Mouse (Mus musculus) thymus, postnatal 25 days (tissue): ENCODE results near the gene Thap7.
"Not testable (repeated sequence)": the region's sequence is repeated elsewhere in the genome, so short reads cannot be mapped to it uniquely, and the experiment has no call there.

Source experiments
- DNase-seq: peaks from one replicate; pipeline ENCODE4 v3.0.0; 2022

Thap7 gene

DNA sequence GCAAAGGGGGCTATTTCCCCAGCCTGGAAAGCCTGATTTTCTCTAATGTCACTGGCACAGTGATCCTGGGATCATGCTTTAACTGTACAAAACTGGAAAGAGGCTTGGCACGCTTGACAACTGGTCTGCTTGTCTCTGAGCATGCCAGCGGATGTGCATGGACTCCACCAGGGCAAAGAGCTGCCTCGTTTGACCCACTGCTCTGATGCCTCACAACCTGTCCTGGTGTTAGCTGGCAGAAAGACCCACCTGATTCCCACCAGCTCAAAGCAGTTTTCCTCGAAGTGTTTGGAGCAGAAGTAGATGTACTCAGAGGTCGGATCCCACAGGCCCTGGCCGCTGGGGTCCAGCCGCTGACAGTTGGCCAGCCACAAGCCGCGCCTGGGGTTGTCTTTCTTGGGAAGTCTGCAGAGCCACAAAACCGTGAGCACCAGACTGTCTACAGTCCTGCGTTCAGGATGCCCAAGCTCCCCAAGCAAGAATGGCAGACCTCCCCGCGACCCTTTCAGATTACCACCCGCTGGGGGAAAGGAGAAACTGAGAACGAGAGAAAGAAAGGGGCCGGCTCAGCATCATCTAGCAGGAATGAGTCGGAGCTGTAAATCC lies 852 bp downstream of the Thap7 start:
- DNase-seq = no peak

DNA sequence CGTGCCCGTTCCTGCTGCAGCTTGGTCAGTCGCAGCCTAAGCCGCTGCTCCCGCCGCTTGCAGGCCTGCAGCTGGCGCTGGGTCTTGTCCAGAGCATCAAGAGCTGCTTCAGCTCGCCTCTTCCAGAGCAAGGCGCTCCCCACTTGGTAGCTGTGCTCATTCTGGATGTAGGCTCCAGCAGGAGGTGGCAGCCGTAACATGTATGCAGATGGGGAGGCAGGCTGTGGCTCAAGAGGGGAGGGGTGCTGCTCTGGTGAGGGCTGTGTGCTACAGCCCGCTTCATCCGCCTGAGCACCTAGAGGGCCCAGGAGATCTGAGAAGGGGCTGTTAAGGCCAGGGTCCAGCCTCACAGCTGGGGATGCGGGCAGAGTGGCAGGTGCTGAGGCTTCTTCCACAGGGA lies 2.7 kb downstream of the Thap7 start:
- DNase-seq = no peak

DNA sequence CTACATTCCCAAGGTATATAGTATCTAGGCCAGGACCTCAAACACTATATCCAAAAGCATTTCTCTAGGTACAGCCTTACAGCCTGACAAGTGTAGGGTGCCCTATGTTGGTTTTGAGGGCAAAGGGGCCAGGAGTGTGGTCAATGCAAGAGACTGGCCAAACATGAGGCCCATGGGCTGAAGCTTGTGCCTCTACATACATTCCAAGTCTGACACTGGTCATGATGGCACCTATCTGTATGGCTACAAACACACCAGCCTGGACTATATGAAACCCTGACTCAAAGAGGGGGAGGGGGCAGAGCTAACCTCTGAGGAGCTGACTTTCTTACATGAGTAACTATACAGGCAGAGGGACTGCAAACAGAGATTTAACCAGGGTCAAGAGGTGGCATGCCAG lies 3.3 kb downstream of the Thap7 start:
- no peak for DNase-seq

DNA sequence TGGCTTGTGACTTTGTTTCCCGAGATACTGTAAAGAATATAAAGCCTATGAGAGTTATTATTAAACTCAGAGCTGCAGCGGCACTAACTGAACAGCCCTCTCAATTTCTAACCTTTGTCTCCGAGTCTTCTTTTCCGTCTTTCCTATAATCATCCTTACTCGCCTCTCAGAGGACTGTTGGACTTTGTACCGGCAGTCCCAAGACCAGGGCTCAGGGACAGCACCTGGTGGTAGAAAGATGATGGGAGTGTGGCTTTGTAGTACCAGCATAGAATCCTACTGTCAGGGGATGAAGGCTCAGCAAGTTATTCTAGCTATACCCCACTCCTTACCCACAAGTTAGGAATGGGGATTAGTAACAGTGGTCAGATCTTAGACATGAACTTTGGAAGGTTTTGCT lies 4.7 kb downstream of the Thap7 start:
- DNase-seq = no peak

DNA sequence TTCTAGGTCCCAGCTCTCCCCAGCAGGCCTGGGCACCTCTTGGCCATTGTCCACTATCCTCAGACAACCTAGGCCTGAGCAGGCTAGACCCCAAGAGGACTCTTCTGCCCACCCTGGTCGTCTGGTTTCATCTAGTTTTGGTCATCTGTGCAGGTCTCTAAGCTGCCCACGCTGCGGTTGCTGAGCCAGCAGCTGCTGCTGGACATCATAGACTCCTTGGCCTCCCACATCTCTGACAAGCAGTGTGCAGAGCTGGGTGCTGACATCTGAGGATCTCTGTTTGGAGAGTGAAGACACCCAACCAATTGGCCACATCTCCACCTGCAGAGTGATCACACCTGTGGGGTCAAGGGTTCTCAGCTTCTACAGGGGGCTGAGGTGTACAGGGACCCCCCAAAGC lies 5.4 kb downstream of the Thap7 start:
- no peak for DNase-seq

DNA sequence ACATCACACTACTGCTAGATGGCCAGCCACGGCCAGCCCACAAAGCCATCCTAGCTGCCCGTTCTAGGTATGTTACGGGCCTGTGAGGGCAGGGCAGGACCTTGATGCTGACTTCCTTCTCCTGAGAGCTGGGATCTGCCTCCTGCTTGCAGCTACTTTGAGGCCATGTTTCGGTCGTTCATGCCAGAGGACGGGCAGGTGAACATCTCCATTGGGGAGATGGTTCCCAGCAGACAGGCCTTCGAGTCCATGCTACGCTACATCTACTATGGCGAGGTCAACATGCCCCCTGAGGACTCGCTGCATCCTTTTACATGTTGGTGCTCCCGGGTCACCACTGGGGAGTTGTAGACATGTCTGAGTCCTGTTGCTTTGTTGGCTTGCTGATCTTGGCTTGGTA lies 6.8 kb downstream of the Thap7 start:
- no peak for DNase-seq

DNA sequence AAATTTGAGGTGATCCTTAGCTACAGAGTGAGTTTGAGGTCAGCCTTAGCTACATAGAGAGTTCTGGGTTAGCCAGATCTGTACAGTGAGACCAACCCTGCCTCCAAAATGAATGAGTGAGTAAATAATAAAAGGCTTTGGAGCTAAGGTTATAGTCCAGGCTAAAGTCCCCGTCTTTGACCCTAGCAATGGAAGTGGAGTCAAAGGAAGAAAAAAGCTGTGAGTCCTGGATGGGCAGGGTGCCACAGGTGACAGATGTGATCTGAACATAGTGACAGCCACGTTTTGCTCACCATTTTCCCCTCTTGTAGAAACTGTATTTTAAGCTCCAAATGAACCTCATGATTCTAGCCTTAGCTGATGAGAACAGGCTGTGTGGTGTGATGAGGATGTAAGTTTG lies 12.0 kb downstream of the Thap7 start:
- no peak for DNase-seq

DNA sequence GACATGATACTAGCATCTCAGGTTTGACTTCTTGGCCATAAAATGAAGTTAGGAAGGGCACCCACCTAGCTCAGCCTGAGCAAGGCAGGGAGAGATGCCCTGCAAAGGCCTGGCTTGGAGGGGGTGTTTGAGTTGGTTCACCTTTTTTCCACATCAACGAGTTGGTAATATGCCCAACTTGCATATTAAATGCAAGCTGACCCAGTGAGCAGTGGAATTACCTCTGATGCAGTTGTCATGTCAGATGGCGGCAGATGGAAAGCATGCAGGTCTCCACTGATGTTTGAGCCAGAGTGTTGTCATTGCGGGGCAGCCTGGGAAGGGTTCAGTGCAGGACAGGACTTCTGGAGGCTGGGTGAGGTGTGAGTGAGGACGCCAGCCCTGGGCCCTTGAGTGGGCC lies 19.5 kb downstream of the Thap7 start:
- no peak for DNase-seq

DNA sequence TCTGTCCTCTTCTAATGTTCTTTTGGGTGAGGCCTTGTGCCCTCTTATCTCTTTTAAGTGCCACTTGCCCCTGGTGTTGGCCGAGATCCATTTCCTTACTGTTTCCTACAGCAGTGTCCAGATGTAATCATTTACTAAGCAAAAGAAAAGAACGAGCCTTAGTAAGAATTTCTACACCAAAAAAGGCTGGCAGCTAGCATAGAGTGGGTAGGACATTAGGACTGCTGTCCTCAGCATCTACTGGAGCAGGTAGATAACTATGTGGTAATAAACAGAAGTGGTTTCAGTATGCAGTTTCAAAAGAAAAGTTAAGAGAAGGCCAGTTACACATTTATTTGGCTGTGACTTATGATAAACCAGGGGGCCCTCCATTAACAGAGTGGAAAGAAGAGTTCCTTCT lies 20.2 kb downstream of the Thap7 start:
- DNase-seq = no peak

DNA sequence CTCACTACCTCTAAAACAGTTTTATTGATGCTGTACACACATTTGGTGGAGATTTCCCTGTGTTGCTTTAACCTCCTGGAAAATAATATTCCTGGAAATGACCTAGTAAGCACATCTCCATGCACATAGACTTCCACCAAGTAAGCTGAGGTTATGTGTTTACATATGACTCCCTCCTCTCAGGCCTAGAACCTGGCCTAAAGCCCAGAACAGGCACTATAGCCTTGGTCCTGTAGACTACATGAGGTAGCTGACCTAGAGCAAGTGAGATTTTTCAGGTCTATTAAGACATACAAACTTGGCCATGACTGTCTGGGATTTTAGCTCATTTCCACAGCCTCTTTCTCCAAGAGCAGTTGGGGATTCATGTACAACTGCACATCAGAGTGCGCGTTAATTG lies 20.8 kb downstream of the Thap7 start:
- DNase-seq = no peak

DNA sequence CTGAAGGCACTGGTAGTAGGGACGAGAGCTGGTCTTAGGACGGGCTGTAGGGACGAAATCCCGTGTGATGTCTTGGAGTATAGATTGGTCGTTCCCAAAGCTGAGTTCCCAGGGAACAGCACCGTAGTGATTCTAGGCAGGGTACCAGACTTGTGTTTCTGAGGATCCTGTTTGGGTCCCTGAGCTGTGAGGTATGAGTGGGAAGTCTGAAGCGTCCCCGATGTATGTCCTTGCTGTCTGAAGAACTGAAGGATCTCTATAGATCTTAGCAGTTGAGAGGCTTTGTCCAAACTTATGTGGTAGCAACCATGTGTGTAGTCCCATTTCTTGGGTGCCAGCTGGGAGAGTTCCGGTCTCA lies 21.7 kb downstream of the Thap7 start:
- no peak for DNase-seq

DNA sequence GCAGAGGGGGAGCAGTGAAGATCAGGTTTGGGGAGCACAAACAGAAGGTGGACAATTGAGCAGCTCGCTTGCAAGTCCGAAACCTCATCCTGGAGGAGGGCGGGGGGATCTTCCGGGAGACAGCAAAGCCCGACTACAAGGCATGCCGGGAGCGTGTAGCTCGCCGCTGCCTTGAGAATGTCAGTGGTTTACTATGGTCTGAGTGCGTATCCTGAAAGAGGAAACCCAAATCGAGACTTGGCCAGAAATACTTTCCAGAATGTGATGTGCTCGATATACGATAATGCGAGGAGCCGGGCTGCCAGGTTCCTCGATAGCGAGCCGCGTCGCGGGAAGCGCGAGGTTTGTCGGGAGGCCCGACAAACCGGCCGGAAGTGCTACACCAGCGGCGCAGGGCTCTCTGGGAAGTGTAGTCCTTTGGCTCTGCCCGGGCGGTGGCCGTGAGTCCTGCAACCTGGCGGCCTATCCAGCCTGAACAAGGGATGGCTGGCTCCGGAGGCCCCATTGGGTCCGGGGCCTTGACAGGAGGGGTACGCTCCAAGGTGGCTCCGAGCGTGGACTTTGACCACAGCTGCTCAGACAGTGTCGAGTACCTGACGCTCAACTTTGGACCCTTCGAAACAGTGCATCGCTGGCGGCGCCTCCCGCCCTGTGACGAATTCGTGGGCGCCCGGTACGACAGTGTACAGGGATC lies 22.2 kb downstream of the Thap7 start, which contains the start of gene Lztr1:
TSS of gene Lztr1 (plus strand) at position 143 of the 694 bp plus-strand sequence.
- peak; percentile 87 for DNase-seq

DNA sequence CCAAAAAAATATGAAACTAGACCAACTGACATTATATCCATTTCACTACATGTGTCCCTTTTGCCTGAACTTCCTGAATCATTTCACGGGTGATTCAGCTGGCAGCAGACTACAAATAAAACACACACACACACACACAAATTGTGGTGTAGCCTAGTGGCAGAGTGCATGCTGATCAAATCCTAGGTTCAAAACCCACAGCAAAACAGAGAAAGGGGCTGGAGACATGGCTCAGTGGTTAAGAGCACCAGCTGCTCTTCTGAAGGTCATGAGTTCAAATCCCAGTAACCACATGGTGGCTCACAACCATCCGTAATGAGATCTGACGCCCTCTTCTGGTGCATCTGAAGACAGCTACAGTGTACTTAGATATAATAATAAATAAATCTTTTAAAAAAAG lies 22.9 kb downstream of the Thap7 start:
- DNase-seq = not testable (repeated sequence)

DNA sequence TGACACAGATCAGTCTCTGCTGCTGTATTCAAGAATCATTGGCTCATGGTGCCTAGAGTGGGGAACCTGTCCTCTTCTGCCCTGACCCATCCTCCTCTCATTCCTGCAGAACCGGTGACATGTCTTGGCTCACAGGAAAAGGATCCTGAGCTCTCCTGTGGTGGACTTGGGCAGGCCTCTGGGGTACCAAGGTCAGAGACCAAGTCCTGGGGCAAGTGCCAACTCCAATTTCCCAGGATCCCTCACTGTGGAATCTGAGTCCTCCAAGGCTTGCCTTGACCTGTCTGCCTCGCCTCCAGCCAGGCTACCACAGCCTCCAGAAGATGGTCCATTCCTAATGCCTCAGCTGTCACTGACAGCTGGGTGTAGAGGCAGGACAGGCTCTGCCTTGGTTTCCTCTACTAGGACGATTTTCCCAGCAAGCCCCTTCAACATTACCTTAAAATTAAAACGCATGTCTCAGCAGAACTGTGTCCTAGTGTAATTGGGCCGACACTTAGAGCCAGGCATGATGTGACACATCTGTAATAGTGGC lies 23.9 kb downstream of the Thap7 start:
- DNase-seq = no peak

DNA sequence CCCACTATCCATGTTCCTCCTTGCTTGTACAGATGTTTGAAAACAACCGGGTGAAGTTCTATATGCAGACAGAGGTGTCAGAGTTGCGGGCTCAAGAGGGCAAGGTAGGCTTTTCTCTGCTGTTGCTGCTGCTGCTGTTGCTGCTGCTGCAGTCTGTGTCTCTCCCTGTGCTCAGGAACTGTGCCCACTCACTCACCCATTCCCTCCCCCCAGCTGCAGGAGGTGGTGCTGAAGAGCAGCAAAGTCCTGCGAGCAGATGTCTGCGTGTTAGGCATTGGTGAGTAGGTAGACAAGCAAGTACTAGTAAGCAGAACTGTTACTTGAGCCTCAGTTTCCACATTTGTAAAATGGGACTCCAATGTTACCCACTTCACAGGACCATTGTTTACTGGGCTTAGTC lies 28.3 kb downstream of the Thap7 start:
- no peak for DNase-seq

DNA sequence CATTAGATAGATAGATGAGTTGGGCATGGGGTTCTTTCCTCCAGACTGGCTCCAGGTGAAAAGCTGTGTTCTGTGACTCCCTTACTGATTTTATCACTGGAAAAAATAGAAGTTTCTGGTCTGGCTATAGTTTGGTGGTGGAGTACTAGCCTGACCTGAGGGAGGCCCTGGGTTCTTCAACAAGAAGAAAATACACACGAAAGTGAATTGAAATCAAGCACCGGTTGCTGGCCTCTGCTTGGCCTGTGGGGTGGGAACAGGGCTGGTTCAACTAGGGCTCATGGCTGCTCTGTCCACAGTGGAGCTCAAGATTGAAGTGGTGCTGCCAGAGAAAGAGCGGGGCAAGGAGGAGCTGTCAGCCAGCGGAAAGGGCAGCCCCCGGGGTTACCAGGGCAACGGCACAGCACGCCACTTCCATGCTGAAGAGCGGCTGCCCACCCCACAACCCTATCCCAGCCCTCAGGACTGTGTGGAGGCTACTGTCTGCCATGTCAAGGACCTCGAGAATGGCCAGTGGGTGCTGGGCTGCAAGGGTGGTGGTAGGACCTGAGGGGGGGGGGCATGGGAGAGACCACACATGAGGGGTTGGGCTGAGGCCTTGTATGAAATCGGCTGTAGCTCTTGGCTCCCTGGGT lies 31.6 kb downstream of the Thap7 start:
- DNase-seq = no peak

DNA sequence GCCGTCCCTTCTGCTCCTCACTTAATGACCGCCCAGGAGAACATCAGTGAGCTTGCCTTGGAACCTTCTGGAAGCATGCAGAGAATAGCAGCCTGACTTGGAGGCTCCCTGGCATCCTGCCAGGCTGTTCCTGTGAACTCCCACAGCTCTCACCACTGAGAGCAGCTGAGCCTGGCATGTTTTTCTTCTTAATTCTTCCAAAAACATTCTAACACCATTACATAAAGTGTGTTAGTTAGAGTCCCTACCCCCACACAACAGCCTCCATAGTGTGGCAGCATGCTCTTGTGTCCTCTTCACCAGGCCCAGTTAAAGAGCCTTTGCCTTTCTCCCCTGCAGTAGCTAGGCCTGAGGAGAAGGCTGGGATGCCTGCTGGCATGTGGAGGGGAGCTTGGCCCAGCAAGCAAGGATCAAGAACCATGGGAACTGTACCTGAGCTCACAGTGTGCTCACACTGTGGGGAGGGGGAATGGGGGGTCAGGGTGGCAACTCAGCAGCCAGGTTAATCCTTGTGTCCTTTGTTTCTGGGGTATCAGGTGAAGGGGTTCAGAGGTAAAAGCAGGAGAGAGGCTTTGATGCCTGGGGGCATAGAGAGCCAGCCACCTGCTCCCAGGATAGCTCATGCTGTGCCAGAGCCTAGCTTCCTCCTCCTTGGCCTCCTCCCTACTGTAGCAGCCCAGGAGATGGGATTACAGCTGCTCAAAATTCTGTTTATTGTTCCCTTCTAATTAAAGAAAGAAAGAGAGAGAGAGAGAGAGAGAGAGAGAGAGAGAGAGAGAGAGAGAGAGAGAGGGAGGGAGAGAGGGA lies 34.2 kb downstream of the Thap7 start:
- no peak for DNase-seq

DNA sequence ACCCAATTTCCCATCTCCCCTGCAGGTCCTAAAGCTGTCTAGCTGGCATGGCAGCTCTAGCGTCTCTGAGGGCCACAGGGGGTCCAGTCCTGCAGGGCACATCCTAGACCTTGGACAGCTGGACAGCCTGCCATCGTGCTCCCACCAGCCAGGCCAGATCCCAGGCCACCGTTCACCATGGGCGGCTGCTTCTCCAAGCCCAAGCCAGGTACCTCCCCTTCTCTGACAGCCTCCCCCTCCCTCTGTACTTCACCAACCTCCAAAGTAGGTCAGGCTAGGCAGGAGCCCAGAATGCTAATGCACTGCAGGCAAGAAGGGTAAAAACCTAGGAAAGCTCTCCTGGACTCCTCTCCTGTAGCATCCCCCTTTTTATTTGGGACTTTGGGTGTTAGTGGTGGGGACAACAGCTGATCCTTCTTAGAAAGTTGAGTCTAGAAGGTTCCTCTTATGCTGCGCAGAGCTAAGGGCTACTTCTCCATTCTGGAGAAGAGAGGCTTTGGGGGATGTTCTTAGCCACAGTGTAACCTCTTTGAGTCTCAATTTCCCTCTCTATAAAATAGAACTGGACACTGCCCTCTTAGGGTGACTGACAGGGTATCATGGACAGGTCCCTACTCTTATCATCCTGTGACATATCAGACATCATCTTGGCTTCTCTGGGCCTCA lies 38.9 kb downstream of the Thap7 start:
- DNase-seq = no peak

DNA sequence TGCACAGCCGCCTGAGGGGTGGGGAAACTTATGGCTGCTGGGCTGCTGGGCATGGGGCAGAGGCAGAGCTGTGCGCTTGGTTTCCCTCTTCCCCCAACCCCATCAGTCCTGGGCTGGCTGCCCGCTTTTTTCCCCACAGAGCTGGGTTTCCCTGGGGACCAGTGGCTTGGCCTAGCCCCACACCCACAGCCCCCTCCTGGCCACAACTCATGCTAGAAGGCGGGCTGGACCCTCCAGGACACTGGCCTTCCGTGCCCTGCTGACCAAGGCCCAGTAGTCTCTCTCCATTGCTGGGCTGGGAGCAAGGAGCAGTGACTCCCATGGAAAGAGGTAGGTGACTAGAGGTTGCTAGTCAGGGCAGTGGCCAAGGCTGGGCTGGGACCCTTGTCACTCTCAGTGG lies 39.8 kb downstream of the Thap7 start:
- DNase-seq = no peak

DNA sequence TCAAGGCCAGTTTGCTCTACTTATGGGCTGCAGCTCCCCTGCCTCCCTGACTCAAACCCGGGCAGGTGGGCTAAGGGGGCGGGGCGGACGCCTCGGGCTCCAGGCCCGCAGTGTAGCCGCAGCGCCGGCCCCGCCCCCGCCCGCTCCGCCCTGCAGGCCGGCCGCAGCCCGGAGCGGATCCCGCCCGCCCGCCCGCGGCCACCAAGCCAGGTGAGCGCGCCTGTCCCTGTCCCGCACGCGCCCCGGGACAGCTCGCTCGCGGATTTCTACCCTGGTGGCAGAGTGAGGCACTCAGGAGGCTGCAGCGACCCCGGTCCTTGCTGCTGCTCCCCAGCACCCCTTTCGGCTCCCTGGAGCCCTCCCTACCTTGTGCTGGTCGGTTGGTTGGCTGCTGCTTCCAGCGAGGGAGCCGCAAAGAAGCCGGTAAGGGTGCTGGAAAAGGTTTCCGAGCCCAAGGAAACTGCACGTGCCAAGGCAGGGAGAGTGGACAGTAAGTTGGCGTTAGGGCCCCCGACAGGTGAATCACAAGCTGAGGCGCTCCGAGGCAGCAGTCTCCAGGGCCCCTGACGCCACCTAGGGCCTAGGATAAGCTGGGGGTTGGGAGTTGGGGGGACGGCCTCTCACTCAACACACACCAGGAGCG lies 41.3 kb downstream of the Thap7 start, which contains the start of gene Aifm3:
TSS of gene Aifm3 (plus strand) at position 143 of the 643 bp plus-strand sequence.
- DNase-seq = peak; percentile 30

DNA sequence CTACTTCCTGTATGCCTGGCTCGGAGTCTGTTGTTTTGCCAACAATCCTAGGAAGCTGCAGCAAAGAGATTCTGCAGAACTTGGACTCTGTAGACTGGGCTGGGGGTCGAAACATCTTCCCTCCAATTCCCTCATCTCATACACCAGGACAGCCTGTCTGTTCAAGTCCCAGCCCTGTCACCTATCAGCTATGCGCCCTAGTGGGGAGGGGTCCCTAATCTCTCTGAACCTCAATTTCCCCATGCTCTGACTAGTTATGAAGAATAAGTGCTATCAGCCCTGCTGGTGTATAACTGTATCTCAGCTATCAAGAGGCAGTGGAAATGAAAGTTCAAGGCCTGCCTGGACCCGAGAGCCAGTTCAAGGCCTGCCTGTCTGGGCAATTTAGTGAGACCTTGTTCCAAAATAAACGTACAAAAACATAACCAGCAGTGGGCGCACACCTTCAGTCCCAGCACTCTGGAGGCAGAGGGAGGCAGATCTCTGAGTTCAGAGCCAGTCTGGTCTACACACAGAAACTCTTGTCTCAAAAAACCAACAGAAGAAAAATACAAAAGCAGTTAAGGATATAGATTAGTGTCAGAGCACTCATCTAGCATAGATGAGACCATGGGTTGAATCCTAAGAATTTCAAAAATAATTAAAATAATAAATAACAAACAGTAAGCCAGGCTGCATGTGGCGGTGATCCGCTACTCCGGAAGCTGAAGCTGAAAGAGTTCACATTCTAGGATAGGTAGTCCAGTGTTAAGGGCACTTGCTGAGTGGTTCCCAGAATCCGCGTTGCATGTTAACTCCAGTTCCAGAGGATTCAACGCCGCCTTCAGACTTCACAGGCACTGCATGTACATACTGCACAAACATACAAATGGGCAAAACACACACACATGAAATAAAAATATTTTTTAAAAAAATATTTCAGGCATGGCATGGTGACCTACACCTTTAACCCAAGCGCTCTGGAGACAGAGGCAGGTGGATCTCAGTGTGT lies 42.2 kb downstream of the Thap7 start:
- peak; percentile 54 for DNase-seq
